Mouse (Mus musculus): ENCODE results near the gene Rhno1.
A peak's percentile ranks its signal among the peaks of the same experiment; 100 is the strongest.
"Not testable (repeated sequence)": the region's sequence is repeated elsewhere in the genome, so short reads cannot be mapped to it uniquely, and the experiment has no call there.

The Rhno1 gene

DNA sequence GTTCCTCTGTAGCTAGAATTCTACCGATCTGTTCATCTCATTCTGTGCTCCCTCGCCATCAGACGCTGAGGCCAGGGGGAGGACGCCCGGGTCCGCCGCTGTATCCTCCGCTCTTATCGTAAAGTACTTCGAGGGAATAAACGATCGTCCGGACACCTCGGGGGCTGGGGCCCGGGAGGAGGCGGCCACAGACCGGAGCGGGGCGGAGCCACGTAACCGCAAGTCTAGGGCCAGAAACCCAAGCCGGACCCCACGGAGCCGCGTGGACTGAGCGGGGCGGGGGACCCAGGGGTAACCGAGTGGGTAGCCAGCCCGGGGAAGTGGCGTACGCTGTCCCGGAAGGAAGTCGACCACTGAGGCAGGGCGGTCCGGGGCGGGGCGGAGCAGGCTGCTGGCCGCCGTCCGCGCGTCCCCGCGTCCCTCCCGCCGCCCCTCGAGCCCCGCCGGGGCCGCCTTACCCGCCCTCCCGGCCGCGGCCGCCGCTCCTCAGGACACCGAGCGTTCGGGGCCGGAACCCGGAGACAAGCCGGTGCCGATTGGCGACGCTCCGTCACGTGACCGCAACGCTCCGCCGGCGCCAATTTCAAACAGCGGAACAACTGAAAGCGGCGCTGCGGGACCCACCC lies at the start of gene Rhno1, which contains the start of gene Foxm1:
Gene Rhno1 (minus strand): TSS at position 531 of the 626 bp plus-strand sequence.
Gene Foxm1 (plus strand): TSS at position 587 of the 626 bp plus-strand sequence.
- DNase-seq = peak; percentile 85

DNA sequence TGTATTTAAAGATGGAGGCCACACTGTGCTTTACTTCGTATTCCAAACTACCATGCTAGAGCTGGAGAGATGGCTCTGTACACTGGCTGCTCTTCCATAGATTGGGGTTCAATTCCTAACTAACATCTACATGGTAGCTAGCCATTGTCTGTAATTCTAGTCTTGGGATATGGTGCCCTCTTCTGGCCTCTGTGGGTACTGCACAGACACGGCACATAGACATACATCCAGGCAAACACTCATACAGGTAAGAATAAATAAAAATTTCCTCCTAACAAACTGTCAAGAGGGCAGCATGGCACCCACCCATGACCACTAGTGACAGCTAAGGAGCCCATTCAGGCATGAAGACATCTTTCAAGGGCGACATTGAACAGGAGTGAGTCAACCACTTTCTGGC lies 48.4 kb upstream of the Rhno1 start:
- peak; percentile 77 for DNase-seq

DNA sequence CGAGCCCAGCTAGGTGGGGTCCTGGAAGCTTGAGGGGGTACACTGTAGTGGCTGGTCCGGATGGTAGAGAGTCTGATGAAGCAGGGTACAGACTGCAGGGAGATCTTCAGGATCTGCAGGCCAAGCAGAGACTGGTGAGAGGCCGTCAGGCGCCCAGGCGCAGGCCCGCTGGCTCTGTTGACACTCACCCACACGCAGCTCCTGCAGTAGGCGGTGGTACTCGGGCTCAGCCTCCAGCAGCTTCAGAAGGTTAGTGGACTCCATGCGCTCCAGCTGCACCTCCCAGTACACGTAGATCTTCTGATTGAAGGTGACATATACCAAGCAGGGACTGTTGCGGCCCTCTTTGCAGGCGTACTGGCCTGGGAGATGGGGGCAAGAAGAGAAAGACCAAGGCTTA lies 47.6 kb upstream of the Rhno1 start:
- DNase-seq = peak; percentile 51

DNA sequence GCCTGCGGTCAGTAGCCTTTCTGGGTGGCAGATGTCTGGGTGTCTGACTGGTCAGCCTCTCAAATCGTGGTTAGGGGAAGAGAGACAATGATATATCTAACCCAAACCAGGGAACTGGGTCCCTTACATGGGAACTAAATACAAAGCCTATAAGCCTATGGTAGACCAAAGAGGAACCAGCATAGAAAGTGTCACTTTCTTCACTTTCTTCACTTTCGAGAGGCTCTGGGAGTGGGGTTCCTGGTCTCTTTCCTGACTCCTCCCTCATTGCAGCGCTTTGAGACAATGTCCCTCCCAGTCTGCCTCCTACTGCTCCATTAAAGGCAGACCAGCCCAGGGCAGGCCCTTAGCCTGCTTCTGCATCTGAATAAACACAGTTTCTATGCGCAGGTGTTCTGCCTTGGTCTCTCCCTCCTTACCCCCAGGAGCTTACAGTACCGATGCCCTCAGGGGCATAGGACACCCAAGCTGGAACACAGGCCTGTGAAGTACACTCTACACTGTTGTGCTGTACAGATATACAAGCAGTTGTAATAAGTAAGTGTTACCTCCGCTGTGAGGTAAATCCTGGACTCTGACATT lies 45.9 kb upstream of the Rhno1 start:
- no peak for DNase-seq

DNA sequence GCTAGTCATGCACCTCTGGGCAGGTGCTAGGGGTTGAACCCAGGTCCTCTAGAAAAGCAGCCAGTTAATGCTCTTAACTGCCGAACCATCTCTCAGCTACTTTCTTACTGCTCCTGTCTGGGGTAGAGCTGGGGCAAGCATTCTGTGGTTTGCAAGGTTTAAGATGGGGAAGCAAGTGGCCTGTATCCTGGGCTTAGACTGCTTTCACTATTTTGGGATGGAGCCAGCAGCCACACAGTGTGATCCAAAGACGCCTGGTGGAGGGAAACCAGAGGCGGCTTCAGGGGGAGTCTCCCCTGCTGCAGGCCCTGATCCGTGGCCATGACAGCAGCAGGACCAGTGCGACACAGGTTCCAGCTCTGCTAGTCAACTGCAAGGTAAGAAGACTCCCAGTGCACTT lies 42.0 kb upstream of the Rhno1 start:
- DNase-seq = no peak

DNA sequence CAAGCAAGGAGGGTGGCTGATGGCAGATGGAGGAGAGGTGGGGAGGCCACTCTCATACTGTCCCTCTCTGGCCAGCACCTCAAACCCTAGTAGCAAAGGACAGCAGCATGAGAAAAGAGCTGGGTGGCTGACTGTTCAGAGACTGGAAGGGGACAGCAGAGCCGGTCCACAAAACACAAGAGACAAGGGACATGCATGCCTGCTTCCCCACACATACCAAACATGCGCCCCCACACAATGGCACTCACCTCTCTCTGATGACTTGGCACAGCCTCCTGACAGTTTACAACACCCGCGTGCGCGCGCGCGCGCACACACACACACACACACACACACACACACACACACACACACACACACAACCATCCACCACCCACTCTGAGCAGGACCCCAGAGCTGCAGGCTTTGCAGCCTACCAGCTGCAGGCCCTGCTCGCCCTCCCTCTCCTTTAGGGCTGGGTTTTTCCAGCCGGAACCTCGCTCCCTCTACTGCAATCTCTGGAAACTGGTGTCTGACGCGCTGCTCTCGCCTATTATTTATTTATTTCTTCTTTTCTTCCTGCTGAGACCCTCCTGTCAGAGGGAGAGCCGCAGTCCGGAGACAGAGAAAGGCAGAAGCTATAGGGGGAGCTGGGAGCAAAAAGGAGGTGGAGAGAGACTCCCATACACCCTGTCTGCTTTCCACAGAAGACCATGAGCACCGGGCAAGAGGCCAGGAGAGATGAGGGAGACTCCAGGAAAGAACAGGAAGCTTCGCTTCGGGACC lies 36.9 kb upstream of the Rhno1 start:
- DNase-seq = peak; percentile 56

DNA sequence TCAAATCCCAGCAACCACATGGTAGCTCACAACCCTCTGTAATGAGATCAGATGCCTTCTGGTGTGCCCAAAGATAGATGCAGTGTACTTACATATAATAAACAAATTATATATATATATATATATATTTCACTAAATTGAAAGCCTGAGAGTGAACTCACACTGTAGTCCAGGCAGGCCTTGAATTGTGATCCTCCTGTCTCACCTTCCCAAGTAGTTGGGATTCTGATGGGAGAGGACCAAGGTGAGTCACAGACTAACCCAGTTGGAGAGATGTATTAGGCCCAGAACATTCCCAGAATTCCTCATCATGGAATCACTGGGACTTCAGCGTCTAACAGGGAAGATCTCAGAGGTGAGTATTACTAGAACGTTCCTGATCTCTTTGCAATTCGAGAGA lies 36.3 kb upstream of the Rhno1 start, which contains the start of gene Nrip2:
Gene Nrip2 (plus strand): TSS at position 301 of the 400 bp plus-strand sequence.
- no peak for DNase-seq

DNA sequence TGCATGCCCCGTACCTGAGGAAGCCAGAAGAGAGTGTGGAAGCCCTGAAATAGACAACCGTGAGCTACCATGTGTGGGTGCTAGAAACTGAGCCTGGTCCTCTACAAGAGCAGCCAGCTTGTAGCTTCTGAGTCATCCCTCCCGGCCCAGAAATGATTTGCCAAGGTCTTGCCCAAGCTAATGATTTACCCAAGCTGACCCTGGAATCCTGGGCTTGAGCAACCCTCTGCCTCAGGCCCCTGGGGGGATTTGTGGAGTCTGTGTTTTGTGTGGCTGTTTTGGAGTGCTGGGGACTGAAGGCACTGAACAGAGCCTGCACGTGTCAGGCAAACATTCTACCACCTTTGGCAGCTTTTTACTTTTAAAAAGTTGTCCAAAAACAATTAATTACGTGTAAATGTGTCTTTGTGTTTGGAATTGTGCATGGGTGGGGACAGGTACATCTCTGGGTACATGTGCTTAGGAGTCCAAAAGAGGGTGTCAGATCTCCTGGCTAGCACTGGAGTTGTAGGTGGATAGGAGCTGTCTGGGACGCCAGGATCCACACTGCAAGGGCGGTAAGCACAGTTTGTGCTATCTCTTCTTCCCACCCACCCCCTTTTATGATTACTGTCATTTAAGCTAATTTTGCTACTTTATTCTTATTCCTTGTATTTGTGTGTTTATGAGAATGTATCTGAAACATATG lies 35.0 kb upstream of the Rhno1 start:
- no peak for DNase-seq

DNA sequence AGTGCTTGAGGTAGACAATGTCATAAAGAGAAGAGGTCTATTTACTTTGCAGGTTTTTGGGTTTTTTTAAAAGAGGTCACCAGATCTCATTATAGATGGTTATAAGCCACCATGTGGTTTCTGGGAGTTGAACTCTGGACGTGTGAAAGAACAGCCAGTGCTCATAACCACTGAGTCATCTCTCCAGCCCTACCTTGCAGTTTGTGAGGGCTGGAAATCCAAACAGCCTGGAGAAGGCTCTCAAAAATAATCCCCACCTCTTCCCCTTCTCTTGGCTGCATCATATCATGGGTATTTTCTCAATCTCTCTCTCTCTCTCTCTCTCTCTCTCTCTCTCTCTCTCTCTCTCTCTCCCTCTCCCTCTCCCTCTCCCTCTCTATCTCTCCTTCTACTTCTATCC lies 28.0 kb upstream of the Rhno1 start:
- no peak for DNase-seq

DNA sequence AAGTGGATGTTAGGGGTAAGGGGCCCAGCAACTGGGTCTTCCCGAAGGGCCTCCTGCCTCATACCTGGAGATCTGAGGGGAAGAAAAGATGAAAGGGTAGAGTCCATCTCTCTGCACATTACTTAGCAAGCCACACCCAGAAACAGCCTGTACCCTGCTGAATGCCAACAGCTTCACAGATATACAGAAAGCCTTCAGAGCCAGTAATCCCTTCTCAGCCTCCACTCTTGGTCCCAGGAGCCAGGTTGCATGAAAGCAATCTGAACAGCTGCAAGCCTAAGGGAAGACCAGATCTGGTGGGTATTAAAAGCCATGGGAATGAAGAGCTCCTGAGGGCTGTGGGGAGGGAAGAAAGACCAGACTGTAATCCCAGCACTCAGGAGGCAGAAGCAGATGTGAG lies 26.5 kb upstream of the Rhno1 start:
- DNase-seq = no peak

DNA sequence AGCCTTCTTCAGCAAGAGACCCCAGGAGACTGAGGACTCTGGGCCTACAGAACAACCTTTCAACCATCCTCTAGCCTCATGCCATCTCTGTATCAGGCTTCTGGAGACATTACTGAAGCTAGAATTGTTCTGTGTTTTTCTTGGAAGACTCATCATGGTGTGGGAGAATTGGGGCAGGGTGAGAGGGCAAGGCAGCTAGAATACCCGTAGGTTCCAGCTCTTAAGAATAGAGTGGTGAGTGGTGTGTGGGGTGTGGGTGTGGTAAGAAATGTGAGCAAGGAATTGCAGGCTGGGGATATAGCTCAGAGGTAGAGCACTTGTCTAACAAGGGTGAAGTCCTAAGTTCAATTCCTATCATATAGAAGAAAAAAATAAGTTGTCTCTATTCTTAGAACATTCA lies 22.3 kb upstream of the Rhno1 start:
- DNase-seq = no peak

DNA sequence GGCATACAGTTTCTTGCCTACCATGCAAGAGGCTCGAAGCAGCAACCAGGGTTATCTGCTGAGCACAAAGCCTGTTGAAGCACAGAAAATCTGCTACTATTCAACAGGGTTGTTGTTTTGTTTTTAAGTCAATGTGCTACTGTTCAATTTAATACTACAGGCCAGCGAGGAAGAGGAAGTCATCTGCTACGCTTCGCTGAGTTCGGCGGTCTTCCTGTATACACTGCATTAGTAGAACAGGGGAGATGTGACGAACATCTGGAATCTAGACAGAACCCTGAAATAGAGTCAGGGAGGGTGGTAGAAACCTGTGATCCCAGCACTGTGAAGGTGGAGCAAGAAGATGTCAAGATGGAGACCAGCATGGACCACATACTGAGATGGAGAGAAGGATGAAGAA lies 21.0 kb upstream of the Rhno1 start:
- no peak for DNase-seq

DNA sequence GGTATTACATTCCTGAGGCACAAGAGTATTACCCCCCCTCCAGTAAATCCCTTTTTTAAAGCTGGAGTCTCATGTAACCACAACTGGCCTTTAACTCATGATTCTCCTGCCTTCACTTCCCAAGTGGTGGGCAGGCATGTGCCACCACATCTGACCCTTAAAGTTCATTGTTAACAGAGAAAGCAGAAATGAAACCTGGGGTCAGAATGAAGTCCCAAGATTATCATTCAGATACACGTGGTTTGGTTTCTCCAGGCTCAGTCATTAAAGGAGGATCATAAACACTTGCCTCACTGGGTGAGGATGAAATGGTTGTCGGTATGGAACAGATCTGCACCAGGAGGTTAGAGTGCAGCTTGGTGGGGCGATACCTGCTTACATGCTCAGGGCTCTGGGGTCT lies 18.5 kb upstream of the Rhno1 start:
- no peak for DNase-seq

DNA sequence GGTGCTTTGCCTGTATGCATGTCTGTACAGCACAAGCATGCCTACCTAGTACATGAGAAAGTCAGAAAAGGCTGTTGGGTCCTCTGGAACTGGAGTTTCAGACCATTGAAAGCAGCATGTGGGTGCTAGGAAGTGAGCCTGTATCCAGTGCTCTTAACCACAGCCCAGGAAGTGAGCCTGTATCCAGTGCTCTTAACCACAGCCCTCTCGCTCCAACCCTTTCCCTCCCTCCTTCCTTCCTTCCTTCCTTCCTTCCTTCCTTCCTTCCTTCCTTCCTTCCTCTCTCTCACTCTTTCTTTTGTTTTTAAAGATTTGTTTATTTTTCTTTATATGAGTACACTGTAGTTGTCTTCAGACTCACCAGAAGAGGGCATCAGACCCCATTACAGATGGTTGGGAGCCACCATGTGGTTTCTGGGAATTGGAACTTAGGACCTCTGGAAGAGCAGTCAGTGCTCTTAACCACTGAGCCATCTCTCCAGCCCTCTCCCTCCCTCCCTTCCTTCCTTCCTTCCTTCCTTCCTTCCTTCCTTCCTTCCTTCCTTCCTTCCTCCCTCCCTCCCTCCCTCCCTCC lies 18.0 kb upstream of the Rhno1 start:
- not testable (repeated sequence) for DNase-seq

DNA sequence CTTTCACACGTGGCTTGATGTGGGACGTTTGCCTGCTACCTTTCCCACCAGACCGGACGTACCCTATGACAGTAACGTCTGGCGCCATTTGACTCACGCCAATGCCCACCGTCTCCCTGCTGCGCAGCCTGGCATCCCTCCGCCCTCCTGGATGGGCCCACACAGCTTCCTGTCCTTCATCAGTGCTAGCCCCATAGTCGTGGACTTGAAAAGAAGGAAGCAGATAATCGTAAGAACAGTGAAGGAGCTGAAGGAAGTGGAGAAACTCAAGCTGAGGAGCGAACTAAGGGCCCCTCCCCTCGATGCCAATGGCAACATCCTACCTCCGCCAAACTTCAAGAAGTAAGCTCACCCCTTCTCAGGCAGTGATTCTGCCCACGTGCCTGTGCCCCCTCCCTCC lies 16.9 kb upstream of the Rhno1 start:
- DNase-seq = no peak

DNA sequence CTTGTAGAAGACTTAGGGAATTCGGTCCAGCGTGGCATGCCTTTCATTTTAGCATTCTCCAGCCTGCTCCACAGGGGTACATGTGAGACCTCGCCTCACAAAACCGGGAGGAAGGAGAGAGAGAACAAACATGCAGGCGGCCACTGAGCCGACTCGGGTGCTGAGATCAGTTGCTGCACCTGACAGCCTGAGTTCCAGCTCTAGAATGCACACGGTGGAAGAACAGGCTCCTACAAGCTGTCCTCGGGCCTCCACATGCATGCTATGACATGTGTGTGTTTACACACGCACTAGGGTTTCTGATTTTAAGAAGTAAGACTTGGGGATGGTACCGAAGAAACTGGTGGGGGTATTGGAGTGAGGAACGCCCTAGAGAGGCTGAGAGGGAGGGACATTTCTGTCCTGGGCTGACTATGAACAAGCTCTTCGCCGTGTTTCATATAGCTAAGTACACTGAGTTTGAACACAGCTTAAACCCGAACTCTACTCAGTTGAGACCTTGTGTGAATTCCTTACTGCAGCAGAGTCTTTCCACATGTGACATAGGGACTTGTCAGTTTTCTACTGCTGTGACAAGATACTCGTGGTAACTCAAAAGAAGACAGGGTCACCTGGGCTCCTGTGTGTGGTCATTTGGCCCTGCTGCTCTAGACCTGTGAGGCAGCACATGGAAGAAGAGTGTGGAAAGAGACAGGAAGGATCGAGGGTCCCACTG lies 13.8 kb upstream of the Rhno1 start:
- DNase-seq = no peak

DNA sequence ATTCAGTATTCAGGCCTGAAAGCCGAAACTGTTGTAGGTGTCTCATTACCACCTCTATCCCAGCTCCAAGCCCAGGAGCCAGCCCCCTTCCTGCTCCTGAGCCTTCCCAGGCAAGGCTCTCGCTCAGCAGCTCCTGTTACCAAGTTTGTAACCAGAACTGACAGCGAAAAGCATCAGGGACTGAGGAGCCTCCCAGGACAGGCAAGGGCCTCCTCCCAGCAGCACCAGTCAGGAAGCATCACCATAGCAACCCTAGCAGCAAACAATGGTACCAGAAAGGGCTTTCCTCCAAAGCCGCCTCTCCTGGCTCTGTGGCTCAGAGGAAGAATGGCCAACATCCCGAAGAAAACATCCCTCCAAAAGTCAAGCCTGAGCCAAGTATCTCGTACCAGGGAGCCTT lies 12.5 kb upstream of the Rhno1 start, which contains the start of the genes Tex52 and Gm44596:
Gene Tex52 (plus strand): TSS at position 265 of the 400 bp plus-strand sequence.
Gene Gm44596 (plus strand): TSS at position 312 of the 400 bp plus-strand sequence.
- peak; percentile 46 for DNase-seq

DNA sequence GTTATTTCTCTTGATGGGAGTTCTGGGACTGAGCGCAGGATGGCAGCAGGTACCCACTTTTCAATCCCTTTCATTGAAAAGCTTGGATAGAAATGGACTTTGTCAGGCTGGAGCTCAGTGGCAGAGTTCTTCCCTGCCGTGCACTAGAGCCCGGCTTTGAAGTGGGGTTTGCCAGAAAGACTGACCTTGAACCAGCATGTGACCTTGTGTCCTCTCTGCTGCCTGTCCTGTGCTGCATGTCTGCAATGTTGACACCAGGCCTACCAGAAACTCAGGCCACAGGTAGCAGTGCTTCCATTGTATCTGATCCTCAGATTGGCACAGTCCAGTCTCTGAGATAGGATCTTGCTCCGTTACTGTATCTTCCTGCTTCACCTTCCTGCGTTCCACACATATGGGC lies 7.3 kb upstream of the Rhno1 start:
- no peak for DNase-seq

DNA sequence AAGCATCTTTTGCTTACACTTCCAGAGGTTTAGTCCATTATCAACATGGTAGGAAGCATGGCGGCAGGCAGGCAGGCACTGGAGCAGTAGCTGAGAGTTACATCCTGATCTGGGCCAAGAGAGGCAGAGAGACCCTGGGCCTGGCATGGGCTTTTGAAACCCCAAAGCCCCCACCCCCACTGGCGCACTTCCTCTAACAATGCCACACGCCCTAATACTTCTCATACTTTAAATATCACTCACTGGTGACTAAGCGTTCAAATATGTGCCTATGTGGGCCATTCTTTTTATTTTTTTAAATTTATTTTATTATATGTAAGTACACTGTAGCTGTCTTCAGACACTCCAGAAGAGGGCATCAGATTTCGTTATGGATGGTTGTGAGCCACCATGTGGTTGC lies 3.8 kb upstream of the Rhno1 start:
- no peak for DNase-seq

DNA sequence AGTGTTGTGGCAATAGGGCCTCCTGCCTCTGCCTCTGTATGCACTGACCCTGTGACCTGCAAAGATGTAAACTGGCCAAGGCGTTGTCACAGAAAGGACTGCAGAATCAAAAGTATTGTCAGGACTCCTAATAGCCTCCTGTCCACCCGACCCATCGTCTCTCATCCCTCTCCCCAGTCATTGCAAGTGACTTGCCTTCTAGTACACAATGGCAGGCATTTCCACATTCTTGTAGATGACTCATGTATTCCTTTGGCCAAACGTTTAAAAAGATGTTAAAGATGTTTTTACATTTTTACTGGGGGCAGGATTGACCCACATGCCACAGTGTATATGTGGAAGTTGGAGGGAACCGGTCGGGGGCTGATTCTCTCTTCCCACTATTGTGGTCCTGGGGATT lies 2.0 kb upstream of the Rhno1 start:
- no peak for DNase-seq

DNA sequence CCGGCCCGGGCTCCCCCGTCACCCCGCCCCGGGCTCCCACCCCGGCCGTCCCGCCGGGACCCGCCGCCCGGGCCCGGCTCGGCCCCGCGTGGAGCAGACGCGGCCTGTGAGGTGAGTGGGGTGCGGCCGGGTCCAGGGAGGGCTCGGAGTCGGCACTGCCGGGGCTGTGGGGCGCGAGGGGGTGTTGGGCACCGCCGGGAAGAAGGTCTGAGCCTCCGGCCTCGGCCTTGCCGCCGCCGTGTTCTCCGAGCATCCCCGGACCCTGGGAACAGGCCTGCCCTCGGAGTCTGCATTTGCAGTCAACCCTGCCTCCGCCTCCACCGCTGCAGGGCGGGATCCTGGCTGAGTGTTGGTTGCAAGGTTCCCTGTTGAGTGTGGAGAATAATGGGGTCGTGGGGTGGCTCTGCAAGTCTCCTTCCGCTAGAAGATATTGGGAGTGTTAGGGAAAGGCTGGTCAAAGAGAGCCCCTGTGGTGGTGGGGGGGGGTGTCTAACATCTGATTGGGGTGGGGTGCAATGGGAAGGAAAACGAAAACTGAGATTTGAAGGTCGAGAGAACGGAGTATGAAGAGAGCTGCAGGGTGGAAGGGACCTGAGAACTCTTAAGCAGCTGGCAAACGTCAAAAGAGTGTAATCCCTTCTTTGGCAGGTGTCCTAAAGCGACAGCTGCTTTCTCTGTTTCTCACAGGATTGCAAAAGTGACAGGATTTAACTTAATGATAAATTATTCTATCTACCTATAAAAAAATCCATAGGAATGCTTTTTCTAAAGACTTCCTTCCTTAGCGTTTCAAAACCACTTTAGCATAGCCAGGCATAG lies 505 bp upstream of the Rhno1 start:
- no peak for DNase-seq
